Mouse (Mus musculus) urinary bladder, postnatal 14 days (tissue): ENCODE measurements around the gene I830077J02Rik.
A peak's percentile ranks its signal among the peaks of the same experiment; 100 is the strongest.
"Not testable (repeated sequence)": the region's sequence is repeated elsewhere in the genome, so short reads cannot be mapped to it uniquely, and the experiment has no call there.

Experiments used
- DNase-seq: peaks from one replicate; pipeline ENCODE4 v3.0.0; 2021; ENCODE audit warnings: low spot score

Gene I830077J02Rik

GRCm38 (mm10) chr3:105917656-105918354 is 14.7 kb downstream of the I830077J02Rik start:
- no peak for DNase-seq

DNA sequence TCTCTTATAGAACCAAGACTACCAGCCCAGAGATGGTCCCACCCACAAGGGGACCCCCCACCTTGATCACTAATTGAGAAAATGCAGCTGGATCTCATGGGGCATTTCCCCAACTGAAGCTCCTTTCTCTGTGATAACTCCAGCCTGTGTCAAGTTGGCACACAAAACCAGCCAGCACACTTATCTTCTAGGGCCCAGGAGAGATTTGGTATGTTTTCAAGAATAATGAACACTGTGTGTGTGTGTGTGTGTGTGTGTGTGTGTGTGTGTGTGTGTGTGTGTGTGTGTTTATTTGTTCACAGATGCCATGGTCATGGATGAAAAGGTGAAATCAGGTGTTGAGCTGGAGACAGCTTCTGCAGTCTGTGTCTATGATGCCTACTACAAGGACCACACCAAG is 16.0 kb downstream of the I830077J02Rik start:
- not testable (repeated sequence) for DNase-seq

DNA sequence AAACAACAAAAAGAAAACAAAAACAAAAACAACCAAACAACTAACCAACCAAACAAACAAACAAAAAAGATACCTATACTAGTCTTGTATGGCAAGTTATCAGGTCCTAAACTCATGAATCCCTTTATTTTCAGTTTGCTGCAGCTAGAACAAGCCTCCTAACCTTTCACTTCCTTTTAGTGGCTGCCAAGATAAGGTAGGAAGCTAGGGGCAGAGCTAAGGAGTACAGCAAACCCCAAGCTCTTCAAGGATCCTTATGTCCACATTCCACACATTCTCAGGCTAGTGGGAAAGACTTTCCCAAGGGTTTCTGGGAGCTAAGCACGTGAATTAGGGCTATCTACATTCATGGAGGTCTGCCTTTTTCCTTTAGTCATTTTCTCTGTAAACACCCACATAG is 17.2 kb downstream of the I830077J02Rik start:
- no peak for DNase-seq

- no peak for DNase-seq
These were observed 18.4 kb downstream of the I830077J02Rik start for GRCm38 (mm10) chr3:105913839-105914681.

- DNase-seq, result no peak
These were observed 20.2 kb downstream of the I830077J02Rik start for GRCm38 (mm10) chr3:105912097-105912880.

DNA sequence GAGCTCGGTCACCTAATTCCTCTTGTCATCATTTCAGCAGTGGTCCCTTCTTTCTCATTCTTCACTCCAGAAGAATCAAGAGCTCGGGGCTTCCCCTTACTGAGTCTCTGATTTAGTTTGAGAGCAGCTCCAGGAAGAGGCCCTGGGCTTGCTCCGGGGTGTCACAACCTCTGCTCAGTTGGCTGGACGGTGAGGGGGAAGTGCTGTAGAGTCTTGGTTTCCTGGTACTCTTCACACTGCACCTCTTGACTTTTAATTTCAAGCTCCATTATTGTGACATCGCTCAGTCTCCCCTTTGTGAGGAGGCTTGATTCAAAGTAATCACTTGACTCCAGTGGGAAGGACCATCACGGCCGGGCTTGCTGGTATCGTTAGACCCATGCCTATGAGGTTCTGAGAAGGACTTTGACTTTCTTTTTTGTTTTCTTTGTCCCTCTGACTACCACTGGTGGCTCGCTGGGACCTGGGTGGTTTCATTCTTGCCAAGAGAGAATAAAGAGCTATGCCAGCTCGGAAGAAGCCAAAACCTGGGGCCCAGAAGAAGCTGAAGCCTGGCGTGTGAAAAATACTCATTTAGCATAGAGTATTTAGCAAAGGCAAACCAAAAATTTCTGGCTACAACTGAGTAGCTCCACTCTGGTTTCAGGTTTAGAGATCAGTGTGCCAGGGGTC is 21.8 kb downstream of the I830077J02Rik start:
- no peak for DNase-seq

DNA sequence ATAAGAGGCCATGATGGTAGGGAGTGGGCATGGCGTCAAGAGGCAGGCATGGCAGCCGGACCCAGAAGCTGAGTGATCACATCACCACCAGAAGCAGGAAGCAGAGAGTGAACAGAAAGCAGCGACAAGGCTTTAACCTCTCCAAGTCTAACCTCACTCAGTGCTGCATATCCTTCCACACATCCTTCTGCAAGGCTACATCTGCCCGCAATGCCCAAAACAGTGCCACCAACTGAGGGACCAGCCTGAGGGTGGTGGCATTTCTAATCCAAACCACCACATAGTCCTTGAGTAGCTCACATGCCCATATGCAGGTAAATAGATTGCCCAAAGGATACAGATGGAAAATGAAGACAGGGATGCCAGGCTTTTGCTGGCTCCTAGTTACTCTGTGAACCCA is 23.5 kb downstream of the I830077J02Rik start:
- DNase-seq, result no peak

DNA sequence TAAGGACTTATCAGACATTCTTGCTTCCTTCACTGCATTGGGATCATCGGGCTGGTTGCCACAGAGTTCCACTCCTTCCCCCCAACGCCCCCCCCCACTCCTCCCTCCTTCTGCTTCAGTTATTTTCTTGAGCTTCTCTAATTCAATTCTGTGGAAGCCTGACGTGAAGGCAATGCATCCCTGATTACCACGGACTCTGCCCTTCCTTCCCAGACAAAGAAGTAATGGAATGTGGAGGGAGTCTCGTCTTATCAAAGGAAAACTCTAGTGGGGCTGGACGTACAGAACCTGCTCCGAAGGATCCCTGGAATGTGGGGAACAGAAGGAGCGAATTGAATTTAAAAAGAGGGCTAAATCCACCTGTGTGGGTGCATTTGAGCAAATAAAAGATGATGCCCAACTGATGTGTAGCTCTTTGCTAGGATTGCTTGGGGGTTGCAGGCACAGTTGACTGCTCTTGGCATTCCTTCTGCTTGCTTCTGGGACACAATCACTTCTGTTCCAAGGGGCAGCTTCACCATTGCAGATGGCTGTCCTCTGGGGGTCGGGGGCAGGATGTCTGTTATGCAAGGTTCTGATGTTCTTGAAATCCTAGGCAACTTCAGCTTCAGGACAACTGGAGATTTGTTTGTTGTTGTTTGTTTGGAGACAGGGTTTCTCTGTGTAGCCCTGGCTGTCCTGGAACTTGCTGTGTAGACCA is 24.4 kb downstream of the I830077J02Rik start:
- DNase-seq, result no peak

DNA sequence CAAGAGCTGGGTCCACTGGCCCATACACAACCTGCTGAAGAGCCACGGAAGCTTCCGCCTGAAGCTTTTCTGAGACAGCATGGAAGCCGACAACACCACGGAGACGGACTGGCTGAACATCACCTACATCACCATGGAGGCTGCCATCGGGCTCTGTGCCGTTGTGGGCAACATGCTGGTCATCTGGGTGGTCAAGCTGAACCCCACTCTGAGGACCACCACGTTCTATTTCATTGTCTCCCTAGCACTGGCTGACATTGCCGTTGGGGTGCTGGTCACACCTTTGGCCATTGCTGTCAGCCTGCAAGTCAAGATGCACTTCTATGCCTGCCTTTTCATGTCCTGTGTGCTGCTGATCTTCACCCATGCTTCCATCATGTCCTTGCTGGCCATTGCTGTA is 27.7 kb downstream of the I830077J02Rik start:
- DNase-seq, result no peak

DNA sequence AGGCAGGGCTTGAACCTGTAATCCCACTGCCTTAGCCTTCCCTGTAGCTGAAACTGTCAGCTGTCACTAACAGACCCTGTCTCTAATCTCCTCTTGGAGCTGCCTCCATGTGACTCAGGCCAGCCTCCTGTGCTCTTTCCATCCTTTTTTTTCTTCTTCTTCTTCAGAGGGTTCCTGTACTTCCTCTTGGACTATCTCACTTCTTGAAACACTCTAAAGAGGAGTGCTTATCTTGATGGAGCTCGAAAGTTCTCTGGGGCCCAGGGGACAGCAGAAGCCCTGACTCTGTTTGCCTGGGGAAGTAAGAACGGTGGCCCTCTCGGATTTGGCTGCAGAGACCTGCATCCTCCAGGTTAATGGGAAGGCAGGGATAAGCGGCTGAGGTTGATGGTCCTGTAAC is 28.3 kb downstream of the I830077J02Rik start:
- no peak for DNase-seq

GRCm38 (mm10) chr3:105901468-105901867 is 31.0 kb downstream of the I830077J02Rik start:
- DNase-seq, result no peak

- no peak for DNase-seq
These were observed 31.7 kb downstream of the I830077J02Rik start for GRCm38 (mm10) chr3:105900716-105901115.

- no peak for DNase-seq
These were observed 32.2 kb downstream of the I830077J02Rik start for GRCm38 (mm10) chr3:105900266-105900665.

GRCm38 (mm10) chr3:105899394-105900147 is 32.9 kb downstream of the I830077J02Rik start:
- DNase-seq, result peak; percentile 80

DNA sequence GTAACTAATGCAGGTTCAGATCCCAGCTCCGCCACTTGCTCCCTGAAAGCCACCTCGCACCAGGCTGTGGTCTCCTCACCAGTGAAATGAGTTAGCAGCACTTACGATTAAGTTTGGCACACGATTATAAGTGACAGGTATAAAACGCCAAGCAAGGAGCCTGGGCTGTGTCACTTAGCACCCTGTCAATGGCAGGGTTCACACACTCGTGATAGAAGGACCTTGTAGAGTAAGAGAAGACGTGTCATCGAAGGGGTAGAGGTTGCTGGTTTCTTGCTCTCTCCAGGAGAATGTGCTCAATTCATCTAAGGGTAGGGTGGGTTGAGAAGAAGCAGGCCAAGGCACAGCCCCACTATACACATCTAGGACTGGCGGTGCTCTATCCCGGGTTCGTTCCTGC is 33.6 kb downstream of the I830077J02Rik start:
- DNase-seq, result no peak

DNA sequence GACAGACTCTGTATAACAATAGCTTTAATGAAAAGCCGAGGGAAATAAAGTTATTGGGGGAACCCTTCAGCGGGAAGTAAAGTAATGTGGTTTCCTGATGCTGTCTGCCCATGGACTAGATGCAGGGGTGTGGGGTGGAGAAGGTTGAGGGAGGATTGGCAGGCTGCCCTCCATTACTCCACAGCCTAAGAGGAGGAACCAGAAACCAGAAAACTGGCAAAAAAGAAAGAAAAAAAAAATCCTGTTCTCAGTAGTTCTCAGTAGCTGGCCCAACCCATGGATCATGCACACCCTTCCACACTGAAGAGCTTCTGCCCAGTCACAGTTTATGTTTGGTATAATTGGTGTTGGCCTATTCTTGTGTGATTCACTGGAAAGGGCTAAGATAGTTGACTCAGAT is 34.1 kb downstream of the I830077J02Rik start:
- DNase-seq, result peak; percentile 51

DNA sequence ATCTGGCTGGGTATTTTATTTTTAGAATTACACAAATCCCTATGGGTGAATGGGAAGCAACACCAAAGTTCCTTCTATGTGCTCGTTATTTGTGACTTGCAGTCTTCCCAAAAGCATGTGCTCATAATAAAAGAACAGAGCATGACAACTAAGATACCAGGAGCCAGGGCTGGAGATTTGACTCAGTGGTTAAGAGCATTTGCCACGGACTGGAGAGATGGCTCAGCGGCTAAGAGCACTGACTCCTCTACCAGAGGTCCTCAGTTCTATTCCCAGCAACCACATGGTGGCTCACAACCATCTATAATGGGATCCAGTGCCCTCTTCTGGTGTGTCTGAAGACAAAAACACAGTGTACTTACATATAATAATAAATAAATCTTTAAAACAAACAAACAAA is 35.7 kb downstream of the I830077J02Rik start:
- no peak for DNase-seq

GRCm38 (mm10) chr3:105894601-105895592 is 37.6 kb downstream of the I830077J02Rik start:
- DNase-seq, result peak; percentile 97

GRCm38 (mm10) chr3:105893941-105894391 is 38.5 kb downstream of the I830077J02Rik start:
- peak; percentile 46 for DNase-seq
